Mouse (Mus musculus): ENCODE data around the gene 1700028K03Rik.

DNA sequence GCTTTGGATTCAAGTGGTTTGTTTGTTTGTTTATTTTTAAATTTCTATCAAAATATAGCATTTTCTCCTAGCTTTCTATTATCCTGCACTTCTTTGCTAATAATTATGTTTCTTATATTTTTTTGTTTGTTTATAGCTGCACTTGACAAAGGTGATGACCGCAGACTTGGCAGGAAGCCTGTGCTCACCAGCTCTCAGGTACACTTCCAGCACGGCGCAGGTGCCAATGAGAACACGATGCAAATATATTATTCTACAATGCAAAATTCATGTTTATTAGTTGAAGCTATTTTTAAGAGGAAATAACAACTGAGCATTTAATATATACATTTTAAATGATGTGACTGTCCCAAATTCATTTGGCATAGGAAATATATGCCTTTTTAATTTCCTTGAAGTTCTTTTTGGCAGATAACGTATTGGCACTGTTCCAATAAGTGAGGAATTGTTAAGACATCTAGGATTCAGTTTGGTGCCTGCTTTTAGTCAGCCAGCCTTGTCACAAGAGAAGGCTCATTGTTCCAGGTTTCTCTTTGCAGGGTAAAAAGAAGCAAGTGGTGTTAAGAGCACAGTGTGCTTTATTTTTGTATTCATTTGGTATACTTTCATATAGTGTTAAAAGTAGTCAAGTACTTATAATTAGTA, 34.5 kb upstream of the 1700028K03Rik start:
- TF ChIP-seq MAFK (IDR thresholded peaks at IDR 0.05; ENCODE audit: insufficient read depth, low read depth, low read length) (no peak), HCFC1 (IDR thresholded peaks at IDR 0.05; ENCODE audit: borderline replicate concordance, insufficient read depth, low read length) (no peak), ZNF384 (IDR thresholded peaks at IDR 0.05; ENCODE audit: low read depth, low read length) (no peak), CHD2 (IDR thresholded peaks at IDR 0.05; ENCODE audit: low read depth, low read length) (no peak)

Data from ES-E14 (cell line).